Mouse (Mus musculus): ENCODE measurements around the gene Mcrip2. TPM values are rescaled to one million over a fixed set of nuclear protein-coding genes. Genes with fewer than 3 reads are reported as not detected.

Mcrip2 gene
- polyA plus RNA-seq, 1 experiment, result 52.1 TPM

DNA sequence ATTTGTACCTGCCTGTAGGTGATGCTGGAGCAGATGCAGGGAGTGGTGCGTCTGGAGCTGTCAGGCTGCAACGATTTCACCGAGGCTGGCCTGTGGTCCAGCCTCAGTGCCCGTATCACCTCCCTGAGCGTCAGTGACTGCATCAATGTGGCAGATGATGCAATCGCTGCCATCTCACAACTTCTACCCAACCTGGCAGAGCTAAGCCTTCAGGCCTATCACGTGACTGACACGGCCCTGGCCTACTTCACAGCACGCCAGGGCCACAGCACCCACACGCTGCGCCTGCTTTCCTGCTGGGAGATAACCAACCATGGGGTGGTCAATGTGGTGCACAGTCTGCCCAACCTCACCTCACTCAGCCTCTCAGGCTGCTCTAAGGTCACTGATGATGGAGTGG is 50.9 kb downstream of the Mcrip2 start:
- no peaks in the 10 kb centered on the region for H3K4me1 ChIP-seq (replicated peaks; ENCODE audit: control insufficient read depth, insufficient read depth, low read length)
- no peaks in the 10 kb centered on the region for H3K36me3 ChIP-seq (ENCODE audit: control insufficient read depth, insufficient read depth, low read length)
- TF ChIP-seq POLR2A (IDR thresholded peaks at IDR 0.05; ENCODE audit: control insufficient read depth, extremely low read depth, insufficient read depth, low read length, poor library complexity), result no peak
- TF ChIP-seq CTCF (IDR thresholded peaks at IDR 0.05; ENCODE audit: borderline replicate concordance, control insufficient read depth, extremely low read depth, insufficient read depth, low read length, poor library complexity), result no peak
- H3K27ac ChIP-seq (ENCODE audit: control insufficient read depth, insufficient read depth, low read length), result no peak overlapping the region
- 80% methylated on average over 11 of the region's 11 CpGs for WGBS
- no peak for DNase-seq
- no peak overlapping the region for H3K4me3 ChIP-seq (ENCODE audit: control insufficient read depth, insufficient read depth, low read length)
- peaks cover 9% of the 10 kb centered on the region; the same call in 1 of the 2 replicates for H3K27me3 ChIP-seq (ENCODE audit: control insufficient read depth, insufficient read depth, low read length)

Other genes with a start within 250 kb of the Mcrip2 start
- 0.54 and 1.2 TPM in 2 replicates for gene Gng13, start 151.6 kb downstream of the Mcrip2 start, polyA plus RNA-seq (2012; rRNA removed)
- 36.7 and 49.5 TPM in 2 replicates for gene Chtf18, start 141.3 kb downstream of the Mcrip2 start, polyA plus RNA-seq (2012; rRNA removed)
- gene Rpusd1, start 141.1 kb downstream of the Mcrip2 start, polyA plus RNA-seq (2012; rRNA removed), result 68.6 and 69.2 TPM in 2 replicates
- gene Mslnl, start 132.7 kb downstream of the Mcrip2 start, polyA plus RNA-seq (2012; rRNA removed), result 0.68 and 0.69 TPM in 2 replicates
- 16.4 and 23.6 TPM in 2 replicates for gene Msln, start 114.4 kb downstream of the Mcrip2 start, polyA plus RNA-seq (2012; rRNA removed)
- gene Narfl, start 95.0 kb downstream of the Mcrip2 start, polyA plus RNA-seq (2012; rRNA removed), result 29.1 and 33.5 TPM in 2 replicates
- 73.9 and 80.3 TPM in 2 replicates for gene Haghl, start 83.1 kb downstream of the Mcrip2 start, polyA plus RNA-seq (2012; rRNA removed)
- 0.27 and 0.48 TPM in 2 replicates for gene Ccdc78, start 82.2 kb downstream of the Mcrip2 start, polyA plus RNA-seq (2012; rRNA removed)
- 141 and 162 TPM in 2 replicates for gene Fam173a, start 75.9 kb downstream of the Mcrip2 start, polyA plus RNA-seq (2012; rRNA removed)
- 1.1 TPM in 1 of 2 replicates, not detected in the other for gene AC134908.4, start 73.1 kb downstream of the Mcrip2 start, polyA plus RNA-seq (2012; rRNA removed)
- gene Metrn, start 71.6 kb downstream of the Mcrip2 start, polyA plus RNA-seq (2012; rRNA removed), result 171 and 243 TPM in 2 replicates
- 0.59 and 0.61 TPM in 2 replicates for gene Fbxl16, start 59.7 kb downstream of the Mcrip2 start, polyA plus RNA-seq (2012; rRNA removed)
- gene Wdr24, start 45.1 kb downstream of the Mcrip2 start, polyA plus RNA-seq (2012; rRNA removed), result 86.3 and 89.1 TPM in 2 replicates
- 78.1 and 83.2 TPM in 2 replicates for gene Jmjd8, start 39.9 kb downstream of the Mcrip2 start, polyA plus RNA-seq (2012; rRNA removed)
- 162 and 190 TPM in 2 replicates for gene Stub1, start 35.4 kb downstream of the Mcrip2 start, polyA plus RNA-seq (2012; rRNA removed)
- gene Rhbdl1, start 31.5 kb downstream of the Mcrip2 start, polyA plus RNA-seq (2012; rRNA removed), result 20.6 and 29.2 TPM in 2 replicates
- 125 and 126 TPM in 2 replicates for gene Gm20683, start 27.0 kb downstream of the Mcrip2 start, polyA plus RNA-seq (2012; rRNA removed)
- gene Rhot2, start 23.9 kb downstream of the Mcrip2 start, polyA plus RNA-seq (2012; rRNA removed), result 192 and 206 TPM in 2 replicates
- gene Wdr90, start 7.3 kb downstream of the Mcrip2 start, polyA plus RNA-seq (2012; rRNA removed), result 107 and 133 TPM in 2 replicates
- 77.3 and 82.3 TPM in 2 replicates for gene Mettl26, start 6.3 kb upstream of the Mcrip2 start, polyA plus RNA-seq (2012; rRNA removed)
- 2.9 and 3.7 TPM in 2 replicates for gene Wfikkn1, start 12.1 kb upstream of the Mcrip2 start, polyA plus RNA-seq (2012; rRNA removed)
- 43.5 and 57.6 TPM in 2 replicates for gene Rab40c, start 51.0 kb upstream of the Mcrip2 start, polyA plus RNA-seq (2012; rRNA removed)
- gene Pigq, start 76.2 kb upstream of the Mcrip2 start, polyA plus RNA-seq (2012; rRNA removed), result 133 and 134 TPM in 2 replicates
- gene Nhlrc4, start 76.2 kb upstream of the Mcrip2 start, polyA plus RNA-seq (2012; rRNA removed), result 0.51 and 0.62 TPM in 2 replicates
- 0.06 and 0.19 TPM in 2 replicates for gene A930017K11Rik, start 83.8 kb upstream of the Mcrip2 start, polyA plus RNA-seq (2012; rRNA removed)
- 80.7 and 82.6 TPM in 2 replicates for gene Capn15, start 117.0 kb upstream of the Mcrip2 start, polyA plus RNA-seq (2012; rRNA removed)
- gene Rab11fip3, start 200.8 kb upstream of the Mcrip2 start, polyA plus RNA-seq (2012; rRNA removed), result 25.2 and 26.2 TPM in 2 replicates
- gene Decr2, start 221.6 kb upstream of the Mcrip2 start, polyA plus RNA-seq (2012; rRNA removed), result 10.0 and 11.5 TPM in 2 replicates
- 30.9 and 33.1 TPM in 2 replicates for gene Nme4, start 226.8 kb upstream of the Mcrip2 start, polyA plus RNA-seq (2012; rRNA removed)
- gene Tmem8, start 244.5 kb upstream of the Mcrip2 start, polyA plus RNA-seq (2012; rRNA removed), result 38.2 and 43.2 TPM in 2 replicates